Mouse (Mus musculus): Measurements from ENCODE around the gene Hist1h3g. TPM values are rescaled to one million over a fixed set of nuclear protein-coding genes. Genes with fewer than 3 reads are reported as not detected.

Gene Hist1h3g
- not detected for polyA plus RNA-seq (2014; fragmentation: Illumina TruSeq; extraction: RNeasy Lipid Tissue Mini Kit (QIAGEN cat#74804); ENCODE audit: insufficient read depth, low read depth, low replicate concordance)

GRCm38 (mm10) chr13:23535137-23536075, at the start of gene Hist1h3g:
Gene Hist1h3g (plus strand): TSS chr13:23535422.

GRCm38 (mm10) chr13:23488400-23489322, 46.6 kb upstream of the Hist1h3g start, which contains the start of gene Btn2a2:
Gene Btn2a2 (minus strand): TSS chr13:23488857.

GRCm38 (mm10) chr13:23530901-23531875, 4.0 kb upstream of the Hist1h3g start, which contains the start of gene Hist1h4h:
Gene Hist1h4h (plus strand): TSS chr13:23531050.

GRCm38 (mm10) chr13:23533560-23534367, 1.5 kb upstream of the Hist1h3g start, which contains the start of gene Hist1h2af:
Gene Hist1h2af (plus strand): TSS chr13:23533906.

GRCm38 (mm10) chr13:23542999-23543607, 7.9 kb downstream of the Hist1h3g start, which contains the start of gene Hist1h2bh:
Gene Hist1h2bh (minus strand): TSS chr13:23543392.

GRCm38 (mm10) chr13:23543965-23544786, 9.0 kb downstream of the Hist1h3g start, which contains the start of gene Hist1h3f:
Gene Hist1h3f (plus strand): TSS chr13:23544052.

GRCm38 (mm10) chr13:23551146-23551834, 16.1 kb downstream of the Hist1h3g start, which contains the start of gene Hist1h4f:
Gene Hist1h4f (minus strand): TSS chr13:23551648.

GRCm38 (mm10) chr13:23552962-23553361, 17.7 kb downstream of the Hist1h3g start, which contains the start of gene Hist1h1d:
Gene Hist1h1d (plus strand): TSS chr13:23553262.

GRCm38 (mm10) chr13:23561883-23562659, 26.8 kb downstream of the Hist1h3g start, which contains the start of gene Hist1h3e:
Gene Hist1h3e (minus strand): TSS chr13:23562369.

GRCm38 (mm10) chr13:23571022-23571503, 35.8 kb downstream of the Hist1h3g start, which contains the start of the genes Hist1h2ae and Hist1h2bg:
Gene Hist1h2ae (minus strand): TSS chr13:23571220.
Gene Hist1h2bg (plus strand): TSS chr13:23571396.

GRCm38 (mm10) chr13:23573898-23574524, 38.8 kb downstream of the Hist1h3g start, which contains the start of the genes Hist1h2bf and Hist1h2ad:
Gene Hist1h2bf (minus strand): TSS chr13:23574196.
Gene Hist1h2ad (plus strand): TSS chr13:23574381.

GRCm38 (mm10) chr13:23575271-23575851, 40.1 kb downstream of the Hist1h3g start, which contains the start of gene Hist1h3d:
Gene Hist1h3d (plus strand): TSS chr13:23575763.

GRCm38 (mm10) chr13:23581408-23582218, 46.4 kb downstream of the Hist1h3g start, which contains the start of gene Hist1h4d:
Gene Hist1h4d (plus strand): TSS chr13:23581598.

